Mouse (Mus musculus) neural tube, embryonic 13.5 days (tissue): ENCODE results near the gene Ttc7. TPM values are rescaled to one million over a fixed set of nuclear protein-coding genes. Genes with fewer than 3 reads are reported as not detected.

ENCODE experiments used
- ATAC-seq: fragments of 200-750 bp; cut with Nextera tagmentation; 2 replicates; pipeline ENCODE4 v1.8.0; 2017; ENCODE audit warnings: low read depth, mild to moderate bottlenecking, moderate TSS enrichment, moderate library complexity
- H3K27ac ChIP-seq: fragments of 300-500 bp; sonication (generic); replicated peaks from 2 replicates; pipeline ENCODE4 v1.5.1; 2015; ENCODE audit warnings: moderate library complexity, mild to moderate bottlenecking, inconsistent platforms
- H3K27me3 ChIP-seq: fragments of 300-500 bp; sonication (generic); 2 replicates; pipeline ENCODE4 v1.6.1; 2015; ENCODE audit warnings: mild to moderate bottlenecking, inconsistent platforms
- H3K36me3 ChIP-seq: fragments of 300-500 bp; sonication (generic); 2 replicates; pipeline ENCODE4 v1.6.1; 2015; ENCODE audit warnings: mild to moderate bottlenecking, inconsistent platforms
- H3K4me1 ChIP-seq: fragments of 300-500 bp; sonication (generic); replicated peaks from 2 replicates; pipeline ENCODE4 v1.6.1; 2015; ENCODE audit warnings: inconsistent platforms
- H3K4me2 ChIP-seq: fragments of 300-500 bp; sonication (generic); 2 replicates; pipeline ENCODE4 v1.6.1; 2015; ENCODE audit warnings: inconsistent platforms, mild to moderate bottlenecking, moderate library complexity
- H3K4me3 ChIP-seq: fragments of 300-500 bp; sonication (generic); 2 replicates; pipeline ENCODE4 v1.5.1; 2015; ENCODE audit warnings: mild to moderate bottlenecking, inconsistent platforms
- H3K9ac ChIP-seq: fragments of 300-500 bp; sonication (generic); 2 replicates; pipeline ENCODE4 v1.6.1; 2015; ENCODE audit warnings: moderate library complexity, mild to moderate bottlenecking, inconsistent platforms
- H3K9me3 ChIP-seq: fragments of 300-500 bp; sonication (generic); 2 replicates; pipeline ENCODE4 v1.6.1; 2016; ENCODE audit warnings: inconsistent platforms
- WGBS: fragments of 180-500 bp; shearing (Covaris S2); methylation state at CpG from one replicate; pipeline ENCODE4 v1.1.7; 2015; 5-methylcytosine and 5-hydroxymethylcytosine counted together
- polyA plus RNA-seq: library from polyadenylated mRNA; unstranded; fragments of >200 nt; fragmentation: Nextera tagmentation; extraction: Ambion mirVana; gene quantifications from 2 replicates; pipeline ENCODE4 v1.2.1, GENCODE M21; 2015

Ttc7 gene
- polyA plus RNA-seq, 1 experiment from 2014 or later, result 4.9 TPM

DNA sequence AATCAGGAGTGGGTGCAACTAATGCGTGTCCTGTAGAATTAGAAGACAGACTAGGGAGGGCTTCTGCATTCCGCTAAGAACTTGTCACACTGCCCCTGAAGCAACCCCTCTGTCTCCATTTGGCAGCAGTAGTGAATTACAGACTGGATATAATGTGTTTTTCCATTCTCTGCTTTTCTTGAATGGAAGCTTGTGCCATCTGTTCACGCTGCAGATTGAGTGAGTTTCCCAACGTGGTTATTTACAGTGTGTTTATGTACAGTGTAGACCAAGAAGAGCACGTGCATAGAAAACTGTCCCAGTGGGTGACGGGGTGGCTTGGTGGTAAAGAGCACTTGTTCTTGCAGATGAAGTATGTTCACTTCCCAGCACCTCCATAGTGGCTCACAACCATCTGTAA is 13.2 kb upstream of the Ttc7 start:
- peaks cover 17% of the 10 kb centered on the region for H3K4me1 ChIP-seq
- H3K27ac ChIP-seq, result no peak overlapping the region
- H3K9me3 ChIP-seq, result peaks cover 6% of the 10 kb centered on the region; the same call in 1 of the 2 replicates
- no peak overlapping the region for H3K4me2 ChIP-seq
- no peak overlapping the region for H3K4me3 ChIP-seq
- H3K9ac ChIP-seq, result no peak overlapping the region
- no peaks in the 10 kb centered on the region for H3K36me3 ChIP-seq
- 51% methylated on average over 6 of the region's 6 CpGs for WGBS
- H3K27me3 ChIP-seq, result 0 out of 2 replicates have a peak, but pooled peaks cover 3% of the 10 kb centered on the region
- no peak for ATAC-seq

DNA sequence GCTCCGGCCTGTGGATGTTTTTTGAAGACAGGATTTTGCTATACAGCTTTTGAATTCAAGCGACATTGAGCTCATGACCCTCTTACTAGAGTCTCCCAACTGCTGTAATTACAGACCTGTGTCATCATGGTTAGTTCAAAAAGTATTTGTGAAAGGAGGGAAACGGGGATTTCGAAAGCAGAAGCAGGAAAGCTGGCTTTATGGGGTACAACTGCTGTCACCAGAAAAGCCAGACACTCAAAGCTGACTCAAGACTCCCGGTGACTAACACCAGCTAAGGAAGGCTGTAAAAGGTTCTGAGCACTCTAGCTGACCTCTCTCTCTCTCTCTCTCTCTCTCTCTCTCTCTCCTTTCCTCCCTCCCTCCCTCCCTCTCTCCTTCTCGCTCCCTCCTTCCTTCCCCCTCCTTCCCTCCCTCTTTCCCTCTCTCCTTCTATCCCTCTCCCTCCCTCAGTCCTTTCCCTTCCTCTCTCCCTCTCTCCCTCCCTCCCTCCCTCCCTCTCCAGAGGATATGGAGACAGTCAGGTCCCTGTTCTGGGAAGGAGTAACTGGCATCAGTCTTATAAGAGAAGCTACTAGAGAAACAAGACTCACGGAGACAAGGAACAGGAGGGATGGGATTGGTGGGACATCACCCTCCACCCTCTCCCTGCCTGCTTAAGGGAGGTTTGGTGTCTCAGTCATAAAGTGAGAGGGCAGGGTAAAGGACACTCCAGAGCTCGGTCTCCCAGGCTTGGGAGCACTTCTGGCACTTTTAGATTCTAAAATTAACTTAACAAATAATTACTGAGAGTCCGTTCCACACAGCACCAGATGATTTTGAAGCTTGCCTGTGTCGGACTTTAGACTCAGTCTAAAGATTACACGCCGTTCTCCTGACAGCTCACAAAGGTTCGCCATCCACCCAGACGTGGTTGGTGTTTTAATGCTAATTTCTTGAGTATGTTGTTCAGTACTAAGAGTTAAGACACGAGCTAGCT is 7.0 kb upstream of the Ttc7 start:
- 0 out of 2 replicates have a peak, but pooled peaks cover 4% of the 10 kb centered on the region for H3K4me1 ChIP-seq
- 62% methylated on average over 14 of the region's 15 CpGs for WGBS
- H3K9me3 ChIP-seq, result peaks cover 6% of the 10 kb centered on the region; the same call in 1 of the 2 replicates
- no peak overlapping the region for H3K4me3 ChIP-seq
- H3K36me3 ChIP-seq, result no peaks in the 10 kb centered on the region
- H3K27me3 ChIP-seq, result no peaks in the 10 kb centered on the region
- H3K4me2 ChIP-seq, result no peak overlapping the region
- H3K9ac ChIP-seq, result no peak overlapping the region
- no peak overlapping the region for H3K27ac ChIP-seq
- no peak for ATAC-seq

GRCm38 (mm10) chr17:87282007-87282705 is 530 bp upstream of the Ttc7 start:
- WGBS, result under 1% methylated on average over 44 of the region's 44 CpGs
- Histone ChIP-seq H3K27me3 (peaks cover 37% of the 10 kb centered on the region), H3K9ac (peak overlapping the region; percentile 81), H3K4me1 (peaks cover 36% of the 10 kb centered on the region), H3K27ac (peak overlapping the region; percentile 86), H3K4me2 (peak overlapping the region; percentile 94), H3K4me3 (peak overlapping the region; percentile 69), H3K9me3 (no peaks in the 10 kb centered on the region), H3K36me3 (no peaks in the 10 kb centered on the region)
- ATAC-seq, result peak; percentile 80

GRCm38 (mm10) chr17:87283055-87283754 is 519 bp downstream of the Ttc7 start:
- Histone ChIP-seq H3K4me1 (peaks cover 40% of the 10 kb centered on the region), H3K27ac (peak overlapping the region; percentile 86), H3K36me3 (no peaks in the 10 kb centered on the region), H3K4me2 (peak overlapping the region; percentile 94), H3K4me3 (peak overlapping the region; percentile 69), H3K9me3 (no peaks in the 10 kb centered on the region), H3K27me3 (peaks cover 40% of the 10 kb centered on the region), H3K9ac (peak overlapping the region; percentile 81)
- ATAC-seq, result peak; percentile 76
- WGBS, result under 1% methylated on average over 53 of the region's 56 CpGs

- Histone ChIP-seq H3K4me1 (peaks cover 42% of the 10 kb centered on the region), H3K9ac (peak overlapping the region; percentile 81), H3K36me3 (no peaks in the 10 kb centered on the region), H3K4me3 (peak overlapping the region; percentile 69), H3K9me3 (no peaks in the 10 kb centered on the region), H3K4me2 (peak overlapping the region; percentile 94), H3K27me3 (peaks cover 40% of the 10 kb centered on the region), H3K27ac (no peak overlapping the region)
- 5% methylated on average over 21 of the region's 21 CpGs for WGBS
- ATAC-seq, result no peak
These were observed 1.2 kb downstream of the Ttc7 start for GRCm38 (mm10) chr17:87283755-87284481.

DNA sequence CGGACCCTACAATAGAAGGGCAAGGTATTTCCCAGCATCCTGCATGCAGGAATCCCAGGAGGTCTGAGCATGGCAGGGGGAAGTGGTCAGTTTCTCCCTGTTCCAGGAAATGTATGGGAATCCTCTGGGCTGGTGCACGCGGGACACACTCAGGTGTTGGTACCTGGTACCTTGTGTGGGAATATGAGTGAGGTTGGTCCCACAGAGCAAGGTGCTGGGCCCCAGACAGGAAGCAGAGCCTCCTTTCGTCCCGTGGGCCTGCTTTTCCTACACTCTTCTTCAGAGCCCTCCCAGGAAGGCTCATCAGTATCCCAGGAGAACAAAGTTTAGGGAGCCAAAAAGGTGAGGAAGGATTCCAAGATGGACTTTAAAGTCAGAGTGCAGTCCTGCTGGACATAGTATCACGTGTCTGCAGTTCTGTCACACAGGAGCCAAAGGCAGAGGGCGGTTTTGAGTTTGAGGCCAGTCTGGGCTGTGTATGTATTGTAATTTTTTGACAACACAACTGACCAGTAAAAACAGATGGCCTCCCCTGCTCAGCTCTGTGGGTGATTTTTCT is 1.9 kb downstream of the Ttc7 start:
- Histone ChIP-seq H3K9me3 (no peaks in the 10 kb centered on the region), H3K4me3 (peak overlapping the region; percentile 69), H3K4me1 (peaks cover 42% of the 10 kb centered on the region), H3K9ac (peak overlapping the region; percentile 31; the same call in 1 of the 2 replicates), H3K4me2 (peak overlapping the region; percentile 94), H3K27me3 (peaks cover 40% of the 10 kb centered on the region), H3K36me3 (no peaks in the 10 kb centered on the region), H3K27ac (no peak overlapping the region)
- 67% methylated on average over 7 of the region's 7 CpGs for WGBS
- no peak for ATAC-seq

- Histone ChIP-seq H3K4me2 (no peak overlapping the region), H3K27me3 (peaks cover 40% of the 10 kb centered on the region), H3K4me1 (peaks cover 37% of the 10 kb centered on the region), H3K36me3 (no peaks in the 10 kb centered on the region), H3K9ac (no peak overlapping the region), H3K4me3 (no peak overlapping the region), H3K27ac (no peak overlapping the region), H3K9me3 (no peaks in the 10 kb centered on the region)
- 83% methylated on average over 23 of the region's 23 CpGs for WGBS
- ATAC-seq, result no peak
These were observed 3.2 kb downstream of the Ttc7 start for GRCm38 (mm10) chr17:87285731-87286465.

- WGBS, result 69% methylated on average over 8 of the region's 8 CpGs
- peaks cover 37% of the 10 kb centered on the region for H3K27me3 ChIP-seq
- H3K36me3 ChIP-seq, result no peaks in the 10 kb centered on the region
- H3K4me3 ChIP-seq, result no peak overlapping the region
- peaks cover 30% of the 10 kb centered on the region for H3K4me1 ChIP-seq
- H3K27ac ChIP-seq, result no peak overlapping the region
- H3K9me3 ChIP-seq, result no peaks in the 10 kb centered on the region
- no peak overlapping the region for H3K9ac ChIP-seq
- no peak overlapping the region for H3K4me2 ChIP-seq
- no peak for ATAC-seq
These were observed 3.9 kb downstream of the Ttc7 start for GRCm38 (mm10) chr17:87286481-87287143.

DNA sequence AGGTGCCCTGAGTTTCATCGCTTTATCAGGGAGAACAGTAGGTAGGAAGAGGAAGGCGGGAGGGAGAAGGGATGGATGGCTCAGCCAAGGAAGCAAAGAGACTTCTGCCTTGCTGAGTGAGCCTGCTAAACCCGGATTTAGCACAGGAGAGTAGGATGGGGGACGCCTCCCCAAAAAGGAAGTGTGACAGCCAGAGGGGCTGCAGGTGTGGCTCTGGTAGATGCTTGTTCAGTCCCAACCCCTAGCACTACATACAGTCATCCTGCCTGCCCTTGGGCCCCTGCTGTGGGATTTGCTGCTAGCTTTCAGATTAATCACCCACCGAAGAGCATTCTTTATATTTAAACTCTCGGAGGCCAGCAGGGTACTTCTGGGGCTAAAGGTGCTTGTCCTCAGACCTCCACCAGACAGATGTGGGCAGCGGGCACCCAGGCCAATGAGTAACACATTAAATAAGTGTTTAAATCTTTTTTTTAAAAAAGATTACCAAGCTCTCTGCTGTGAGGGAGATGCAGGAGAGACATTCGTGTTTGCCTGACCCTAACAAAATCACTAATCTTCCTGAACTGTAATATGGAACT is 4.6 kb downstream of the Ttc7 start:
- Histone ChIP-seq H3K4me1 (peaks cover 24% of the 10 kb centered on the region), H3K4me2 (no peak overlapping the region), H3K27me3 (peaks cover 36% of the 10 kb centered on the region), H3K27ac (no peak overlapping the region), H3K4me3 (no peak overlapping the region), H3K9me3 (no peaks in the 10 kb centered on the region), H3K9ac (0 out of 2 replicates have a peak overlapping the region, but pooled peaks have one; percentile 12), H3K36me3 (no peaks in the 10 kb centered on the region)
- 63% methylated on average over 8 of the region's 8 CpGs for WGBS
- no peak for ATAC-seq

GRCm38 (mm10) chr17:87288131-87288530 is 5.4 kb downstream of the Ttc7 start:
- Histone ChIP-seq H3K27ac (no peak overlapping the region), H3K27me3 (peaks cover 36% of the 10 kb centered on the region), H3K4me3 (no peak overlapping the region), H3K9me3 (no peaks in the 10 kb centered on the region), H3K4me2 (no peak overlapping the region), H3K4me1 (peaks cover 22% of the 10 kb centered on the region), H3K36me3 (no peaks in the 10 kb centered on the region), H3K9ac (no peak overlapping the region)
- ATAC-seq, result no peak
- 39% methylated on average over 12 of the region's 12 CpGs for WGBS
